Mouse (Mus musculus): ENCODE results near the gene Ppp1r1b. TPM values are rescaled to one million over a fixed set of nuclear protein-coding genes. Genes with fewer than 3 reads are reported as not detected.

Gene Ppp1r1b
- total RNA-seq, 2 experiments from 2014 or later: 101 to 133 TPM

DNA sequence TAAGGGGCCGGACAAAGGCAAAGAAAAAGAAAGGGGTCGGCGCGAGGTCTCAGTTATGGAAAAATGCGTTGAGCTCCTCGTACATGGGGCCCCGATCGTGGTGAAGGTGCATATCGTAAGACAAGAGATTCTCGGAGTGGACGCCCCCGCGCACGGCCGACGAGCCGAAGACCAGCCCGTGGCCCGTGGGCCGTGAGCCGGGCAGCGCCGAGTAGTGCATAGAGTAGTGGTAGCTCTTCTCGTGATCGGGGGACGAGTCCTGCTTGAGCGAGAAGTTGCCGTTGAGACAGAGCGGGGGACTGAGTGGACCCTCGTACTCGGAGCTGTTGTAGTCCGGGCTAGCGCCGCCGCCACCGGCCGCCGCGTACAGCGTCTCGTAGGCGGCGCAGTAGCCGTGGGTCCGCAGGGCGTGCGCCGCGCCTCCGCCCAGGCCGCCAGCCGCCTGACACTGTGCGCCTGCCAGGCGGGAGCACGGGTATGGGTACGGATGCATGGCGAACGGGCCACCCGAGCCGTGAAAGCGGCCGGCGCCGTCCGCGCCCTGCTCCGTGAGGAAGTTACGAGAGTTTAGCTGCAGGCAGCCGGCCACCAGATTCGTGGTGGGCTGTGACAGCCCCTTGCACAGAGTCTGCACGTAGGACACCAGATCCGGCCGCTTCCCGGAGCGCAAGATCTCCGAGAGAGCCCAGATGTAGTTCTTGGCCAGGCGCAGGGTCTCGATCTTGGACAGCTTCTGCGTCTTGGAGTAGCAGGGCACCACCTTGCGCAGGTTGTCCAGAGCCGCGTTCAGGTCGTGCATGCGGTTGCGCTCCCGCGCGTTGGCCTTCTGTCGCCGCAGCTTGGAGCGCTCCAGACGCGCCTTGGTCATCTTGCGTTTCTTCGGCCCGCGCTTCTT lies 20.8 kb upstream of the Ppp1r1b start:
- peak in 1 of 2 experiments; percentile 25 for DNase-seq (ENCODE audit: low spot score in 2 of 2)
- intact Hi-C loops (cut with DNase I): no loop called here

DNA sequence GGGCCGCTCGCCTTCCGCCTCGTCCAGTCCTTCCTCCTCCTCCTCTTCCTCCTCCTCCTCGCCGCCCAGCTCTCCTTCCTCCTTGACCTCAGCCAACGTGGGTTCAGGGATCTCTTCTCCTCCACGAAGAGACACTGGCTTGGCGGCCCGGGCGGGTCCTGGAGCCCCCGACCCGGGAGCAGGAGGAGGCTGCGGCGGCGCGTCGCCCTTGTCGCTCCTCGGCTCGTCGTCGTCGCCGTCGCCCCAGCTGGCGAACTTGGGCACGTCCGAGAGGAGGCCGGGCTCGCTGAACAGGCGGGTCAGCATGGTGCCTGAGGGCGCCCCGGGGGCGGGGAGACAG lies 20.2 kb upstream of the Ppp1r1b start:
- DNase-seq (ENCODE audit: low spot score in 2 of 2): no peak
- intact Hi-C loops (cut with DNase I): no loop called here

- no peak for DNase-seq (ENCODE audit: low spot score in 2 of 2)
- intact Hi-C loops (cut with DNase I): no loop called here
Observed at GRCm38 (mm10) chr11:98328371-98329069, 19.7 kb upstream of the Ppp1r1b start.

DNA sequence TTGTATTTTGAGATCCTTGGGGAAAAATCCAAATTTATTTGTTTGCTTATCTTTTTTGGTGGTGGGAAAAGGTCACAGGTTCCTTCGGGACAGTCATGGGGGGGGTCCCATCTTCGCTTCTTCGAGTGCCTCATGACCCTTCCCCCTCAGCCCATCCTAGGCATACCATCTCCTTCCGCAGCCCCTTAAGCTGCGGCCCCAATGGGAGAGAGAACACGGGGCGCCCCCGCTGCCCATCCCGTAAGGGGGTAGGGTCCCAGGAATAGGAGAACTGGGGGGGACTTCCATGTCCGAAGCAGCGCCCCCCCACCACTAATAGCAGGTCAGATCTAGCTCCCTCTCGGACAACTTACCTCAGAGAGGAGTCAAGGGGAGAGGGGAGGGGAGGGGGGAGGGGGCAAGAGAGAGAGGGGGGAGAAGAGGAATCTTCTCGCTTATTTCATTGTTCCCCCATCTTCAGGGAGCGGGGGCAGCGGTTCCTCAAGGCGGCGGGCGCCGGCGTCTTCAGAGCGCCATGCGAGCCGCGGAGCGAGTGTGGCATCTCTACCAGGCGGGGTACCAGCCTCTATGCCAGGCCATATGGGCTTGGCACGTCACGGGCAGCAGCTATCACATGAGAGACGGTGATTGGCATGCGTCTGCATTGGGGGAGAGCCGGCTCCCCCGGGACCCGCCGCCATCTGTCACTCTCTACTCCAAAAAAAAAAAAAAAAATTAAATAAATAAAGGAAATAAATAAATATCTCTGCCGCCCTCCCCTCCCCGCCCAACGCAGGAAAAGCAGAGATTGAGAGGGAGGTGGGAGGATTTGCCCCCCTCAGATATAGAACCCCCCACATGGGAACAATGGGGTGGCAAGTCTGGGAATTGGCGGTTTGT lies 18.9 kb upstream of the Ppp1r1b start, which contains the start of gene Neurod2:
Gene Neurod2, minus strand, starts transcription at position 568 of the 879 bp plus-strand sequence.
- DNase-seq (ENCODE audit: low spot score in 2 of 2): peak; percentile 81 to 88
- intact Hi-C loops (cut with DNase I): no loop called here

- peak in 1 of 2 experiments; percentile 80 for DNase-seq (ENCODE audit: low spot score in 2 of 2)
- intact Hi-C loops (cut with DNase I): no loop called here
Observed at GRCm38 (mm10) chr11:98329960-98330744, 18.1 kb upstream of the Ppp1r1b start.

DNA sequence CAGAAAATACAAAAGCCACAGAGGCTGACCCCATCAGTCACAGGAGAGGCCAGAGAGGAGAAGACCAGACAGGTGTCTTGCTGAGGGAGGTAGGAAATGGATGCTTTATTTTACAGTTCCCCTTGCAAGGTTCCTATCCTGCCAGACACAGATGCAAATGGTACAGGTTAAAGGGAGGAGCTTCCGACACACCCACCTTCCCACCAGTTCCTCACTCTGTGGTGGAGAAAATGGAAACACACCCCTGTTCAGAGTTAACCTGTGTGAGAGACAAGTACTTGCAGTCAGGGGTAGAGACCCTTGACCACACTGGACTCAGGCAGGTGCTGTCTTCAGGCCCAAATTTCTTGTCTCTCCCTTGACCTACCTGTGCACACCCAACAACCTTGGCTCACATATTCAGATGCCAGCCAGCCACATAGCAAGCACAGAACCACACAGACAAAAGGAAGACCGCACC lies 17.4 kb upstream of the Ppp1r1b start:
- intact Hi-C loops (cut with DNase I): no loop called here
- no peak for DNase-seq (ENCODE audit: low spot score in 2 of 2)

GRCm38 (mm10) chr11:98331401-98331800 lies 16.8 kb upstream of the Ppp1r1b start:
- intact Hi-C loops (cut with DNase I): no loop called here
- DNase-seq (ENCODE audit: low spot score in 2 of 2): no peak

DNA sequence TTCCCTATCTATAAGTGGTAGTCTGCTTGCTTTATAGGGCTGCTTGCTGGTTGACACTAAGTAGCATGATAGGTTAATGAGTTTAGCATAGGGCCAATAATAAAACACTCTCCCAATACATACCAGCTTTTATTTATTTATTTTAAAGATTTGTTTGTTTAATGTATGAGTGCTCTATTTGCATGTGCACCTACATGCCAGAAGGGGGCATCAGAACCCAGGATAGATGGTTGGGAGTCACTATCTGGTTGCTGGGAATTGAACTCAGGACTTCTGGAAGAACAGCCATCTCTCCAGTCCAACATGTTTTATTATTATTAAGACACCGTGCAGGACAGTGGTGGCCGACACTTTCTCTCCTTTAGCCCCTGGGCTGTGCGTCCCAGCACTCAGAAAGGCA lies 16.0 kb upstream of the Ppp1r1b start:
- intact Hi-C loops (cut with DNase I): no loop called here
- DNase-seq (ENCODE audit: low spot score in 2 of 2): no peak

DNA sequence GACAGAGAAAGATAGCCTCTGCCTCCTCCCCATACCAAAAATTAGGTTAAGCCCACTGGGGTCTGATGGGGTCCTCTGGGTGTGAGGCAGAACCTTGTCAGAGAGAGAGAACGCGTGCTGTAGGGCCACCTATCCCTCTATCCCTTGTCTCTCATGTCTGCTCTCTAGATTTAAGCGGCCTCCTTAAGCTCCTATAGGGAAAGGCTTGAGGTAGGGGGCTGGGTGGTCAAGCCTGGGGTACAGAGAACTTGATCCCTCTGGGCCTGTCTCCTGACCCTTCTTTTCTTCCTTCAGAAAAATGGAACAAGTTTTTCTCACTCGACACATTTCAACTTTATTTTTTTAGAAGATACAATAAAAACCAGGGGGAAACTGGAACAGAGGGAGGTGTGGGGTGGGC lies 15.4 kb upstream of the Ppp1r1b start:
- DNase-seq (ENCODE audit: low spot score in 2 of 2): no peak

GRCm38 (mm10) chr11:98333263-98333696 lies 14.9 kb upstream of the Ppp1r1b start:
- peak in 1 of 2 experiments; percentile 78 for DNase-seq (ENCODE audit: low spot score in 2 of 2)
- intact Hi-C loops (cut with DNase I): no loop called here

More for the DNA sequence above, 15.4 kb upstream of the Ppp1r1b start:
- intact Hi-C loops (cut with DNase I): no loop called here

DNA sequence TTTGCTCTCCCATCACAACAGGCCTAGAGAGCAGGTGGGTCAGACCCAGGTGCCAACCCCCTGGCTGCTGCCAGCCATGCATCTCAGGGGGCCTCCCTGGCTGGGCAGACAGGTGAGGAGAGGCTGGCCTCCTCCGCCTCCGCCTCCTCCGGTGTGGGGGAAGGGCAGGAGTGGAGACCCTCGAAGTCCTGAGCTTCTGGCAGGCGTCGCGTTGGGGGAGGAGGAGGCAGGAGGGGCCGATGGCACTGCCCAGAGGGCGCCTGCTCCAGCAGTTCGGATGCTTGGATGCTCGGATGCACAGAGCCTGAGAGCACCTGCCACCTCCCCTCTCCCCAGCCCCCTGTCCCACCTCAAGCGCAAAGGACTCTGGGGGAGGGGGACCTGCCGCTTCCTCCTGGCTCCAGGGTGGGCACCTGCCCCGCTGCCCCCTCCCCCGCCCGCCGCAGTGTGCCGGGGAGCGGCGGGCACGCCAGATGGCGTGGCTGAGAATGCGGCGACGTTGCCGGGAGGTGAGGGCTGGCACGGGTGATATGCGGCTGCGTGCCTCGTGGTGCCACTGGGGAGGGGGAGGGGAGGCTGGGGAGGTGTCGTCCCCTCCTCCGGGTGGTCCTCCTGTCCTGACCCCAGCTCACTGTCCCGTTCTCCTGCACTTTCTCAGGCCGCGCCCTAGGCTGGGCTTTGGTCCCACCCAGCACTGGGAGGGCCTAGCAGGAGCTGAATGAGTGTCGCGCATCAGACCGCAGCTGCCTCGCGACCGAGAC lies 14.0 kb upstream of the Ppp1r1b start:
- DNase-seq (ENCODE audit: low spot score in 2 of 2): no peak
- intact Hi-C loops (cut with DNase I): no loop called here

DNA sequence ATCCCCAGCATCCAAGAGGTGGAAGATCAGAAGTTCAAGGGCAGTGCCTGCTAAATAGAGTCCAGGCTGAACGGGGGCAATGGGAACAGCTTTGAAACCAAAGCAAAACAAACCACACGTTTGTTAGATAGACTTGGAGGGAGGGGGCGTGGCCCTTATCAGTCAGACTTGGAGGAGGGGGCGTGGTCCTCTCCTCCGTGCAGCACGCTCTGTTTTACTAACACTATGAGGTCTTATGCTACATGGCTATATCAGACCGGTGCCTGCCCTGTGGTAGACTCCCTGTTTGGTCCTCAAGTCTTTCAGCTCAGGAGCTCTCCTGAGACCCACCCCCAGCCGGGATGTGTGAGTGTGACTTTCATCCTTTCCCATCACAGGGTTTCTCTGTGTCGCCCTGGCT lies 13.0 kb upstream of the Ppp1r1b start:
- intact Hi-C loops (cut with DNase I): loop anchor here (1.0 kb wide), 1 partner anchor 39 kb away; no protein-coding TSS in a partner anchor
- DNase-seq (ENCODE audit: low spot score in 2 of 2): no peak

- DNase-seq (ENCODE audit: low spot score in 2 of 2): no peak
- intact Hi-C loops (cut with DNase I): no loop called here
Observed at GRCm38 (mm10) chr11:98336245-98337107, 11.7 kb upstream of the Ppp1r1b start.

GRCm38 (mm10) chr11:98338507-98338961 lies 9.7 kb upstream of the Ppp1r1b start:
- peak in 1 of 2 experiments; percentile 81 for DNase-seq (ENCODE audit: low spot score in 2 of 2)
- intact Hi-C loops (cut with DNase I): loop anchor here (2.0 kb wide), 1 partner anchor 74 kb away; no protein-coding TSS in a partner anchor

DNA sequence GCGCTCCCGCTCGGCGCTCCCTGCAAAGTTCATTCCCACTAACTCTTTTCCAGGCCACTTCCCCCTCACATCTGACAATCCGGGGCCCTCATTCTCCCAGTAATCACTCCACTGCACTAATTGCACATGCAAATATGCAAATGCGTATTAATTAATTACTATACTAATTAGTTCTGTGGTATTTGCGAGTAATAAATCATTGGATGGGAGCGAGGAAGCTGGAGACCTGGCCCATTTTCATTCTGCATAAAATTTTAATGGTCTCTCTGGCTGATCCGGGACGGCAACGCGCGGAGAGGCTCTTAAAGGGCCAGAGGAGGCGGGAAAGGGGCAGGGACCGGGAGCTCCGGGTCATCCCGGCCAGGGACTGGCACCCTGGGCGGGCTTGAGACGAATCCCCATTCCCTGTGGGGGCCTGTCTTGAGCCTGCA lies 9.1 kb upstream of the Ppp1r1b start:
- intact Hi-C loops (cut with DNase I): loop anchor here (2.0 kb wide), 1 partner anchor 74 kb away; no protein-coding TSS in a partner anchor
- no peak for DNase-seq (ENCODE audit: low spot score in 2 of 2)

DNA sequence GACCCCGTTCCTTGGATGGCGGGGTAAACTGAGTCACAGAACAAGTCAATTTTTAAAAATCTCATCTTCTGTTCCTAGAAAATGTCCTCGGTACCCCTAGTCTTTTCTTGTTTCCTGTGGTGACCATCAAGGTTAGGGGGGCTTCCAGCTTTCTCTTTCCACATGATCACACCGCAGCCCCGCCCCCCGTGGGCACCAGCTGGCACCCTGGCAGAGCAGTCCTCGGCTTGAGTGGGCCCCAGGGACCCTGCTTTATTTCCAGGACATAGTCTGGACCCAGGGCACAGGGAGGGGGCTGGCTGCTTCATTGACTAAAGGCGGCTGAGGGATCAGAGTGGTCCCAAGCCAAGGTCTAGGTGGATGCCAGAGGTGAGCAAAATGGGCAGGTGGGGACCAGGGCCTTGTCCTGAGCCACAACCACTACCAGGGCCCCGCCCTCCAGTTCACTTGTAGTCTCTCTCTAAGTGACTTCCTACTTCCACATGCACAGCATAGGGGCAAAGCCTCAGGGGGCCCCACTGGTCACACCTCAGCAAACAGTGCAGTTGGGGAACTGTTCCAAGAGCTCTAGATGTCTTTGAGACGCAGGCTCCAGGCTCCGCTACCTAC lies 8.4 kb upstream of the Ppp1r1b start:
- no peak for DNase-seq (ENCODE audit: low spot score in 2 of 2)
- intact Hi-C loops (cut with DNase I): loop anchor here (2.0 to 5.0 kb wide), 2 partner anchors 75 to 118 kb away; no protein-coding TSS in a partner anchor
